Mouse (Mus musculus): ENCODE measurements around the gene Uba1y.
"Not testable (repeated sequence)": the region's sequence is repeated elsewhere in the genome, so short reads cannot be mapped to it uniquely, and the experiment has no call there.

Gene Uba1y

DNA sequence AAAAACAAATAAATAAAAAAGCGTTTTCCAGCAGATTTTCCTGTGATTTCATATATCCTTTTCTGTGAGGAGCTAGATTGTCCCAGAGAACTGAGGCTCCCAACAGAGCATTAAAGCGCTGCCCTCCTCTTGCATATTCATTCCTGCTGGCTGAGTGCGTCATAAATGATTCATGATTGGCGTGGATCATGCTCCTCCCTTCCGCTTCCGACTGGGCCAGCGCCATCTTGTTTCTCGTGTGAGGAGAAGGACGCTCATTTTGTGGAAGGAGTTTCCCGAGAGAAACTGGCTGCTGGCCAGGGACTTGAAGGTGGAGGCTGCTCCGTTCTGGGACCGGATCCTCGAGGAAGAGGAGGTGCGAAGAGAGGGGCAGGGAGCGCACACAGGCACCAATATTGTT, at the start of gene Uba1y:
Uba1y (plus strand) TSS at position 254 of the 400 bp plus-strand sequence.
- DNase-seq (ENCODE audit: low spot score in 2 of 2): no peak

DNA sequence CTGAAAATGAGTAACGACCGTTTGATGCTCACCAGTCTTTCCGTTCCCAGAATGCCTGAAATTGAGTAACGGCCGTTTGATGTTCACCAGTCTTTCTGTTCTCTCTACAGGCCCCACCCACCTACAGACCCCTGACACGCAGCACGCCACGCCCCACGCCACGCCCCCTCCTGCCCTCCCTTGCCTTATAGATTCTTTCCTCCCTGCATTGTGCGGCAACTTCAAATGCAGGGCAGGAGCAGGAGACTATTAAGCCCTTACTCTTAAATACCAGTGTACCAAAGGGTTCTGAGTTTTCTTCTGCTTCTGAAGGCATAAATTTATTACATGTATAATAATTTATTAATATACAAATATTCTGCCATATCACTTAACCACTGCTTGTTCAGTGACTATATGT, 21.1 kb upstream of the Uba1y start, which contains the start of gene Zfy1:
Zfy1 (minus strand) TSS at position 101 of the 400 bp plus-strand sequence.
- not testable (repeated sequence) for DNase-seq (ENCODE audit: low spot score in 2 of 2)

DNA sequence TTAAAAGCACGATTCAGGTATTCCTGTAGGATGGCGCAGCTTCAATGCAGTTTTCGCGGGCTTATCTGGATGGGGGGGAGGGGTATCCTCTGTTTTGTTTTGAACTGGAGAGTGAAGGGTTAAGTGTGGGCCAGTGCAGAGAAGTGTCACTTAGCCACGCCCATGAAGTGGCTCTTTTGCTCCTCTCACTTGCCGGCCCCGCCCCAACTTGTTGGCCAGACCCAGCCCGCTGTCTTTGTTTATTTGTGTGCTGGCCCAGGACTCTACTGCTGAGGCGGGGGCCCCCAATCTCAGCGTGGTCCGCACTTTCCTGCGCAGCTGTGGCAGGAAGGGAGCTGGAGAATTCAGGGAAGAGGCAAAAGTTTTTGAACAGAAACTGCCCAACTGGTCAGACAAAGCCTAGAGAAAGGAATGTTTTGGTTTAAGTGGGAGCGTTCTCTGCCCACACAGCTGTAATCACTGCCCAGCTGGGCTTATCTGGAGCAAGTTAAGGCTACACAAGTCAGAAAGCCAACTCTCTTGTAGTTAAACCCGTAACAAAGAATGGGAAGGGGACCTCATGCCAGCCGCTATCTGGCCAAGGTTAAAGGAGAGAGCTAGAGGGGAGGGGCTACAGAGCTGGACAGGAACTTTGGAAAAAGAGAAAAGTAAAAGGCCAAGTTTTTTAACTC, 9.3 kb upstream of the Uba1y start:
- DNase-seq (ENCODE audit: low spot score in 2 of 2): no peak

DNA sequence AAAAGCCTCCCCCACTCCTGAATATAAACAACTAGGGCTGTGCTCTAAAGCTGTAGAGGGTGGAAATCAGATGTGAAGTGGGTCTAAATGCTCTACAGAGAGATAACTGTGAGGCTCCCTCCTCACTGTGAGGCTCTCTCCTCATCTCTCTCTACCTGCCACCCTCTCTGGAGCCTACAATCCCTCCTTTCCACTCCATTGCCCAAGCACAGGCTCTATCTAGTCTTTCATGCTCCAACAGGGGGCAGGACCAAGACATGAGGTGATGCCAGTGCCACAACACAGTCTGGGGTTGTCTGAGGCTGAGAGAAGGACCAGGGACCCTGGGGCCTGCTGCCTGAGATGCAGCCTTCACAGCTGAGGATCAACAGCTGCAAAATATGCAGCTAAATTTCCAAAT, 54.0 kb downstream of the Uba1y start:
- no peak for DNase-seq (ENCODE audit: low spot score in 2 of 2)

DNA sequence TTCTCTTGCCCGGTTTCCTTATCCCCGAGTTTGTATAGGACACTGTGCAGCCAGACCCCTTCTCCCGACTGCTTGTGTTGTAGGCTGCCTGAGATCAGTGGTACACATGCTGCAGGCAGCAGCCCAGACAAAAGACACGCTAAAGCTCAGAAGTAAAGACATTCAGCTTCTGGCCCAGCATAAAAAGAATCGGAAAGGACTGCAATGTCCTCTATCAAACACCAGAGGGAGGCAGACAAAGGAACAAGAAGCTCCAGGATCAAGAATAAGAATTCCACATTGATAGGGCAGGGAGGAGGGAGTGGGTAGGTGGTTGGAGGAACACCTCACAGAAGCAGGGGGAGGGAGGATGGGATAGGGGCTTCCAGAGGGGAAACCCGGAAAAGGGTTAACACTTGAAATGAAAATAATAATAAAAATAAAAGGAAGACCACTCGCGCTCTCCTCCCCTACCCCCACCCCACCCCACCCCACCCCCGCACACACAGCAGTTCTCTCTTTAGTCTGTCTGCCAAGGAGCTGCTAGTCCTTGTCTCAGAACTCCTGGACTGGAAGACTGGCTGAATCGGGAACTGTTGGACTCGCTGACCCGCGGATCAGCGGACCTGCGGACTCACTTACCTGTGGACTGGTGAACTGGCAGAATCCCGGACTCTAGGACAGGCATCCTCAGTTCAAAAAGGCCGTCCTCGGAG, 54.6 kb downstream of the Uba1y start:
- DNase-seq (ENCODE audit: low spot score in 2 of 2): no peak
